Mouse (Mus musculus): Measurements from ENCODE around the gene Golga4.
A peak's percentile ranks its signal among the peaks of the same experiment; 100 is the strongest.

Golga4 gene

DNA sequence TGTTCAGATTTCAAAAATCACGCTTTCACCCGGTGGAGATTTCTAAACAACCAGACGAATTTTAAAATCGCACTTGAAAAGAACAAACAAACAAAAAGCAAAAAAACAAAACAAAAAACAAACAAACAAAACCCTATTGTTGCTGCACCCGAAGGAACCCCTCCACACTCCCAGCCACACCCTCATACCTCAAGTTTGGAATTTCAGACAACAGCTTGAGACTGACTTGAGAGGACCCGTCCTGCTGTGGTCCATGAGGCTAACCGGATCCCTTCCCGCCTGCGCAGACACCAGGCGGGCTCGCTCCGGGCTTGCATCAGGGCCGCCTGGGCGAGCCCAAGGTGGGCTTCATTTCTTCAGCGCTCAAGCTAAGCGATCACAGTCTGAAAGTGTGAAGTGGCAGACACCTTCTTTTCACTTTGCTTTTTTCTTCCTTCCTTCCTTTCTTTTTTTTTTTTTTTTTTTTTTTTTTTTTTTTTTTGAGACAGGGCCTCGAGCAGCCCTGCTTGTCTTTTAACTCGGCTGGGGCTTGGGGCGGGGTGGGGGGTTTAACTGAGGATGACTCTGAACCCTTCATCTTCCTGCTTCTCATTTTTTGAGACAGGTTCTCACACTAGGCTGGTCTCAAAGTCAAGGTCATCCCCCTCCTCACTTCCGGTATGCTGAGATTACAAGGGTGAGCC, 17.0 kb upstream of the Golga4 start:
- DNase-seq (ENCODE audit: low read depth, low spot score), result peak; percentile 38

DNA sequence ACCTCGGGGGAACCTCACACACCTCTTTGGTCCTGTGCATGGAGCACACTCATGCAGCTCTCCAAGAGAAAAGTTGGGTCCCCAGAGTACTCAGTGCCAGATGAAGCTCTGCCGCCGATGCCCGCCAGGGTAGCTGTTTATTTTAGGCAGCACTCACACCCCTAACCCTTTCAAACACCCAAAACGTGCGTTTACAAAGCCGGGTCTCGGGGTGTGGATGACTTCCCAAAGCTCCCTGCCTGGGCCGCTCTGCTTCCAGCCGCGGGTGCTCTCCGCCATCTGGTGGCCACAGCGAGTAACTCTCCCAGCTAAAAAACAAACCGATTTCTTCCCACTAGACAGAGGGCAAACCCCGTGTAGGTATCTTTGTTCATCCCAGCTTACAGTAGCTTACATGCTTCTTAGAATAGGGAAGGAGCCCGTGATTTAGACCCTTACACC, 16.5 kb upstream of the Golga4 start:
- peak; percentile 89 for DNase-seq (ENCODE audit: low read depth, low spot score)

DNA sequence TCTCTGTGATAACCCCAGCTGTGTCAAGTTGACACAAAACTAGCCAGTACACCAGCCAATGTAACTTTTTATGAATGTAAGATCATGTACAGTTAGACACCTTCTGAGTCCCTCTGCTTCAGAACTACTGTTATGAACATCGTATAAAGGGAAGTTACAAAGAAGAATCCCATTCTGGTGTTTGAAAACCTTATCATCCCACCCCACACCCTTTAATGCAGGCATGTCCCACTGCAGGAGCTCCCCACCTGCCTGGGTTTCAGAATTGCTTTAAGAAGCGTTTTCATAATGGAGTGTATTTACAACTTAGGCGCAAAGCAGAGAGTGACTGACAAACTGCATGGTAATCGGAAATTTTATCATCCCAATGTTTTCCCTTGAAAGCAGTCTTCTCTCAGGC, 14.9 kb upstream of the Golga4 start:
- DNase-seq (ENCODE audit: low read depth, low spot score), result no peak

DNA sequence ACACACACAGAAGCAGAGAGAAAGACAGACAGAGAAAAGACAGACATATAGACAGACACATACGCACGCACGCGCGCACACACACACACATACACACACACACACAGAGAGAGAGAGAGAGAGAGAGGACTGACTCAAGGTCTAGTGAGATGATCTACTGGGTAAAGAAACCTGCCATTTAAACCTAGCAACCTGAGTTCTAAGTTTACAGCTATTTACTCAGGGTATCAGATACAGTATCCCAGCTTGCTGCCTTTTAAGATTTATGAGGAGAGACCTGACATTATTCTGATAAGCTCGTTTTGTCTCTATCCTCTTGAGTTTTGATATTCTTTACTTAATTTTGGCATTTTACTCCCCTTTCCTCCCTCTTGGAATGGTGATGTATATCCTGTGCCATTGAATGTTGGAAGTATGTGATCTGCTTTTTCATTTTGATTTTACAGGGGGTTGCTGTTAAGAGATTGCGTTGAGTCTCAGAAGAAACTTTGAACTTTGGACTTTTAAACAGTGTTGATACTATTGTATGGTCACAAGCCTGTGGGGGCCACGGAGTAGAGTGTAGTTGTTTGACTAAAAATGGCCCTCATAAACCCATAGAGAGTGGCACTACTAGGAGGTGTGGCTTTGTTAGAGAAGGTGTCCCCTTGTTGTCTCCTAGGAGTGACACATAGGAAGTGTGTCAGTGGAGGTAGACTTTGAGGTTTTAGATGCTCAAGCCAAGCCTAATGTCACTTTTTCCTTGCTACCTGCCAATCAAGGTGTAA, 13.0 kb upstream of the Golga4 start:
- no peak for DNase-seq (ENCODE audit: low read depth, low spot score)

DNA sequence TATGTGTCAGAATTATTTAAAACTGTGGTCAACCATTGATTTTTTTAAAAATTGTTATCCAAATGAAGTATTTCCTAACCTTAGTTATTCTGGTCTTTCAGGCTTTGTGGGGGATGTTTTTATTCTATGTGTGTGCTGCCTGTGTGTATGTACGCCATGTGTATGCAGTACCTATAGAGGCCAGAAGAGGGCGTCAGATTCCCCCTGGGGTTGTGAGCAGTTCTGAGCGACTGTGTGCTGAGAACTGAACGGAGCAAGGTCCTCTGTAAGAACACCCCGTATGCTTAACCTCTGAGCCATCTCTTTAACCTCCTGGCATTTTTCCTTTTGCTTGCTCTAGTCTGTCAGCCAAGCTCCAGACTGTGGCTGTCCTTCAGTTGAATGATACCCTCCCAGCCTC, 12.0 kb upstream of the Golga4 start:
- peak; percentile 19 for DNase-seq (ENCODE audit: low read depth, low spot score)

DNA sequence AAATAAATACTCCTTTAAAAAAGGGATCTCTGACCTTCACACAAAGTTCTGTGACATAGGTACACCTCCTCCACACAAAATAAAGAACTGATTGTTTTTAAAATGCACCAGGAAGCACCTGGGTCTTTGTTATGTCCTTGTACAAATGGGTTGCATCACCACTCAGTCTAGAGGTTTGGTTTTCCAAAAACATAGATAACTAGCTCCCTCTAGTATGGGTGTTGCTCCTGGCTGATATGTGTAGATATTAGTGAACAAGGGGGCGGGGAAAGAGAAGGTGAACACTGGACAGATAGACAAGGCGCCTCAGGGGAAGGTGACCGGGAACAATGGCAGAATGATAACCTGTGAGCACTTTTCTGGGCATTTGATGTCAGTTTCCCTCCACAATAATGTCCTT, 10.1 kb upstream of the Golga4 start:
- no peak for DNase-seq (ENCODE audit: low read depth, low spot score)

DNA sequence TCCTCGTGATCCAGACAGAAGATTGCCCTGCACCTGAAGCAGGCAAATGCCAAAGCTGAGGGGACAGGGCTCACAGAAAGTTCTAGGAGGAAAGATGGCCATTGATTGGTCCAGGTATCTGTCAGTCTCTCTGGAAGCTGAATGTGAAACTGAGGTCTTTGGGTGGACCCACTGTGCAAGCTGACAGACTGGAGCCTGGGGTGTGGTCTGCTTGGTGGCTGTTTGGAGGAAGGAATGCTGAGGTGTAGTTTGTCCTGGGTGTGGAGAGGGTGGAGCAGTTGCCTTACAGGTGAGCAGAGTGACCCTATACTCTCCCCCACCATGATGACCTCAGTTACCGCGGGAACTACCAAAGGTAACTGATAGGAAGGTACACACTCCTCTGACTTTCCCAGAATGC, 9.1 kb upstream of the Golga4 start:
- no peak for DNase-seq (ENCODE audit: low read depth, low spot score)

DNA sequence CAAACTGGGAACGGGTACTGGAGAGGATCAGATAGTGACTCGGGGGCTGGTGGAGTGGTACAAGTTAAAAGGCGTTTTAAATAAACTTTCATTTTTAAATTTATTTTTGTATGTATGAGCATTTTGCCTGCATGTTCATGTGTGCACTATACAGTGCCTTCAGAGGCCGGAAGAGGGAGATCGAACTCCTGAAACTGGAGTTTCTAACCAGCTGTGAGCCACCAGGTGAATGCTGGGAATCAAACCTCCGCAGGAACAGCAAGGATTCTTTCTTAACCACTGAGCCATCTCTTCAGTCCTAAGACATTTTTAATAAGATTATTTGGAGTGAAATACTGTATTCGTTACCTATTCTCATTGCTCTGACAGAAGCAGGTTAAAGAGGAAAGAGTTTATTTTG, 8.0 kb upstream of the Golga4 start:
- DNase-seq (ENCODE audit: low read depth, low spot score), result no peak

DNA sequence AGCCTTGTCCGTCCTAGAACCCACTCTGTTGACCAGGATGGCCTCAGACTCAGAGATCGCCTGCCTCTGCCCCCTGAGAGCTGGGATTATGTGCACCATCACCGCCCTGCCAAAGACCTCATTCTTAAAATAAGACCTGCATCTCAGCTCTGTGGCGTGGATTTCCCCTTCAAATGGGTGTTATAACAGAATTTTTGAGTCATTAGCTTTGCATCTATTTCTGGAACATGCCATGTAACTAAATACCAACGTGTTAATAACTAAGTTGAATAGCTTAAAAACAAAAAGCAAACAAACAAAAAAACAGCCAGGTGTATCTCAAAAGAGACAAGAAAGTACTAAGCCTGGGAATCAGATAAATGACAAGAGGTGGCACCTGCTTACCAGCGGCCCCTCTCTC, 5.1 kb upstream of the Golga4 start:
- DNase-seq (ENCODE audit: low read depth, low spot score), result no peak

DNA sequence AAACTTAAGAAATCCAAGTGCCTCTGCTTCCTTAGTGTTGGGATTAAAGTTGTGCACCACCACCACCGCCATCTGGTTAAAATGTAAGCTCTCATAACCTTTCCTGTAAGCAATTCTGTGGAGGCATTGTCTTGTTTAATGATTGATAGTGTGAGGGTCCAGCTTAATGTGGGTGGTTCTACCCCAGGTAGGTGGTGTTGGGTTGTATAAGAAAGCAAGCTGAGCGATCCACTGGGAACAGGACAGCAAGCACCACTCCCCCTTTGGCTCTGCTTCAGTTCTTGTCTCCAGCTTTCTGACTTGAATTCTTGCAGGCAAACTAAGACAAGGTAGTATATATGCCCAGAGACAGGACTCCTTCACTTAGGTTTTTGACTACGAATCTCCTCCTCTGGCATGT, 1.4 kb upstream of the Golga4 start:
- DNase-seq (ENCODE audit: low read depth, low spot score), result no peak

DNA sequence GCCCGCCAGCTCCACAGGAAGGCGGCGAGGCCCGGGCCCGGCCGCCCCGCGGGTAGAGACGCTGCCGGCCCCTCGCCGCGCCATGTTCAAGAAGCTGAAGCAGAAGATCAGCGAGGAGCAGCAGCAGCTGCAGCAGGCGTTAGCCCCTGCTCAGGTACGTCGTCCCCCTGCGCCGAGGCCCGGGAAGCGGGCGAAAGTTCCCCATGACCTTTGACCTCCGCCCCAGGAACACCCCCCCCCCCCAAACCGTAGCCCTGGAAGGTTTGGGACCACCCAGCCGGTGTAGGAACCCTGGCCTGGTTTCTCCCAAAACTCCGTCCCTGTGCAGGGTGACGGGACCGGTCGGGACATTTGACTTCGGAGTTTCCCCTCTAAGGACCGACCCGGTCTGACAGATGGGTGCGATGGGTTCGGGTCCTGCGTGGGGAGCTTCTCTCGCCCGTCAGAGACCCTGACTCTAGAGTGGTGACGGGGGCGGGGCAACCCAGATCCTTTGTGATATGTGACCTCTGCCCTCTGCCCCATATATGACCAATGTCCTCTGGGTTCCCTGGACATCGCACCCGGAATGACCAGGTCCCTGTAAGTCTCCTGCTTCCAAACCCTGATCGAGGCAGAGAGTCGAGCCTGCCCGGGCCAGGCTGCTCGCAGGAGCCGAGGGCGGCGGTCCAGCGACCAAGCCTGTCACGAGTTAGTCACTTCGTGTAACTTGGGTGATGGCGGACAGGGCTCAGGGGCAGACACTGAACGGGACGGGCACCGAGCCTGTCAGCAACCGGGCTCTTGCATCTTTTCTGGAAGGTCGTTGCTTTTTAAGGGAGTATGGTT, 551 bp downstream of the Golga4 start:
- DNase-seq (ENCODE audit: low read depth, low spot score), result peak; percentile 39

DNA sequence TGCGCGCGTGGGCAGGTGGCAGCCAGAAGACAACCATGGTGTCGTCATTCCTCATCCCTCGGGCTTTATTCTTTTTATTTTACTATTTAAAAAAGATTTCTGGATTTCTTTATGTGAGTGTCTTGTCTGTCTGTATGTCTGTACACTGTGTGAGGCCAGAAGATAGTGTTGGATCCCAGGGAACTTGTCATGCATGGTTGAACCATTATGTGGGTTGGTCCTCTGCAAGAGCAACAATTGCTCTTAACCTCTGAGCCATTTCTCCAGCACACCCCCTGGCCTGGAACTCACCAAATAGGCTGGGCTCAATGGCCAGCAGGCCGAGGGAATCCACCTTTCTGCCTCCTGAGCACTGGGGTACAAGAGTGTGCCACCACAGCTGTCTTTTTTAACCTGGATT, 1.5 kb downstream of the Golga4 start:
- no peak for DNase-seq (ENCODE audit: low read depth, low spot score)

DNA sequence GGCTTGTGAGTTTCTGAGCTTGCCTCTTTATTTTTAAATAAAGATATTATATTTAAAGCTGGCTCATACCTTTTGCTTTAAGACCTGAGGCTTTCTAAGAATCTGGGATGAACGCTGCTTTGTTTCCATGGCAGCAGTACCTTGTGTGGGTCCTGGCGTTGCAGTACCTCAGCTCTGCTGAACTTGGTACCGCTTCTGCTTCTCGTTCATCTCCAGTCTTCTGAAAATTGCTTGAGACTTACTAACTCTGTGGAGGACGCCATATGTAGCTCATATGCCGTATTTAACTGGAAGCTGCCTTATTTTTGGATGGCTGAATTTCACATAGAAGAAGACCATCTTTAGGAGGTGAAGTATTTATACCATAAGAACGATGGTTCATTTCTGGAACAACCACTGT, 2.5 kb downstream of the Golga4 start:
- DNase-seq (ENCODE audit: low read depth, low spot score), result no peak

DNA sequence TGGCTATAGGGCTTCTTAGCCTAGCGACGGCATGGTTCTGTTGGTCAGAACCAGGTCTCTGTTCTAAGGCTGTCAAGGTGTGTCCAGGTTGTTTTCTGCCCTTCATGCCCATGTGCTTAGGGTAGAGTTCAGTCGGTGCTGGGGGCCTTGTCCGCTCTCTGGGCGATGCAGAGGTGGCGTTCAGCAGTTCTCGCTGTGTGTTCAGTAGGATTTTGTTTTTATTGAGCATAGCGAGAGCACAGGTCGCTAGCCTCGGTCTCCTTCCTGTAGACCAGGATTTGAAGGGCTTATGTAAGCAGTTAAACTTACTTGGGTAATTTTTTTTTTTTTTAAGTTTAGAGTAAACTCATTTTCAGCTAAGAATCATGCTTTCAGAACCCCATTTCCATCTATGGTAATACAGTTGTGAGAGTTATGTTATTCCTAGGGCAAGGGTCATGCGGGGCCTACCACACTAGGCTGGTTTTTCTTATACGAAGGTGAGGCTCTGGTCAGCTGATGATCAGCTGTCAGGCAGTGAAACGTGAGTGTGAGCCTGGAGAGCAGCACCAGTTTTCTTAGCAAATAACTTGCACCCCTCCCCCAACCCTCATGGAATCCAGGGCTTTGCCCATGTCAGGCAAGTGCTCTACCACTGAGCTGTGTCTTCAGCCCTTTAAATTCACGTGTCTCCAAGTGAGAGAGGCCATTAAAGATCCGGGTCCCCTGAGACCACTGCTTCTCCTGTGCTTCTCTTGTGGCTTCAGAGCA, 5.0 kb downstream of the Golga4 start:
- no peak for DNase-seq (ENCODE audit: low read depth, low spot score)

DNA sequence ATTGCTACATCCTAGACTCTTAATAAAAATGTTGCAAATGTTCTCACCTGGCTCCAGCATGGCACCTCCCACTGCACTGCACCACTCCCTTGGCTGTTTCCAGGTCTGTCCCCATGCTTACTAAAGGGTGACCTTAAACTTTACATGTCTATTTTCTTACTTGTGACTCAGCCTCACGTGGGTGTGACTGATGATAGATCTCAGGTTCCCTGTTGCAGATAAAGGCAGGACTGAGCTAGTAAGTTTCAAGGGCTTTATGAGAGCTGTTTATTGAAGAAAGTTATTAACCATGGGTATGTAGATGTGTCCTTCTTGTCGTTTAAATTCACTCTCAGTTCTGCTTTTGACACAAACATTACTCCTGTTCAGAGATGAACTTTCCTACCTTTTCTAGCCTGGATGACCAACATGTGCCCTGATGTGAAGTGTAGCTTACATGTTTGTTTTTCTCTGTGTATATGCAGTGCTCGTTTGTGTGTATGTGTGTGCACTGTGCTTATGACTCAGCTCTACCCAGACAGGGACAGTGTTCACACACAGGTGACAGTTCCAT, 6.7 kb downstream of the Golga4 start:
- peak; percentile 28 for DNase-seq (ENCODE audit: low read depth, low spot score)

DNA sequence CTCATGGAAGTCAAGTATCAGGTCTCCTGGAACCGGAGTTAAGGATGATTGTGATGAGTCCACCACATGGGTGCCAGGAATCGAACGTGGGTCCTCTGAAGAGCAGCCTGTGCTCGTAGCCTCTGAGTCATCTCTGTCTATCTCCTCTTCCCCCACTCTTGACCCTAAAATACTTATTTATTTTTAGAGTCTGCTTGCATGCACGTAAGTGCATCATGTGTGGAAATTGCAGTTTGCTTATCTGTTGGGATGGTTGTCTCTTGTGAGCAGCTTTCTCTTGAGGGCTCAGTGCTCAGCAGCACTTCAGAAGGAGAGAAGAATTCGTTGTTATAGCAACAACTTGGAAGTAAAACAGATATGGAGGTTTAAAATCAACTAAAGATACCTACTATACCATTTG, 9.4 kb downstream of the Golga4 start:
- DNase-seq (ENCODE audit: low read depth, low spot score), result no peak

DNA sequence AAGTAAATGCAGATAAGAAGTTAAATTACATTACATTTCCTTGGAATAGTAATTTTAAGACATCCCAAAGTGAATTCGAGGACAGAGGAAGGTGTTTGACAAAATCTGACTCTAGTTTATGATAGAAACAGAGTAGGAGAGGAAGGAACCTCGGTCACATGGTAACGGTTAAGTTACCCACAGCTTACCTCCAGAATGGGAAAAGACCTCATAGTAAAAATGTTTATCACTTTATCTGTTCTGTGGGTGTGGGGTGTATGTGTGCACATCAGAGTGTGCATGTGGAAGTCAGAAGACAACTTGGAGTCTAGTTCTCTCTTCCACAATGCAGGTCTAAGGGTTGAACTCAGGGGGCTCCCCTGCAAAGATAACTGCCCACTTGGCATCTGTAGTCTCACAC, 10.1 kb downstream of the Golga4 start:
- no peak for DNase-seq (ENCODE audit: low read depth, low spot score)

DNA sequence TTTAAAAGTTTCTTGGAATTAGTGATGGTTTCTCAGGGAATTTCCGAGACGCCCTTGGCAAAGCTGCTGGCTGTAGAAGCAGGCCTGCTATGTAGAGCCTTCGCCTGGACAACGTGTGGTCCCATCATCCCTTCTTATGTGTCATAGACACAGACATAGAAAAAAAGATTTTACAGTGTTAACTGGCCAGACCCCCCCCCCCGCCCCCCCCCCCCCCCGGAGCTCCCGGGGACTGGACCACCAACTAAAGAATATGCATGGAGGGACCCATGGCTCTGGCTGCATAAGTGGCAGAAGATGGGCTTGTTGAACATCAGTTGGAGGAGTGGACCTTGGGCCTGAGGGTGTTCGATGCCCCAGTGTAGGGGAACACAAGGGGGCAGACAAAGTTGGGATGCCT, 11.6 kb downstream of the Golga4 start:
- DNase-seq (ENCODE audit: low read depth, low spot score), result no peak

DNA sequence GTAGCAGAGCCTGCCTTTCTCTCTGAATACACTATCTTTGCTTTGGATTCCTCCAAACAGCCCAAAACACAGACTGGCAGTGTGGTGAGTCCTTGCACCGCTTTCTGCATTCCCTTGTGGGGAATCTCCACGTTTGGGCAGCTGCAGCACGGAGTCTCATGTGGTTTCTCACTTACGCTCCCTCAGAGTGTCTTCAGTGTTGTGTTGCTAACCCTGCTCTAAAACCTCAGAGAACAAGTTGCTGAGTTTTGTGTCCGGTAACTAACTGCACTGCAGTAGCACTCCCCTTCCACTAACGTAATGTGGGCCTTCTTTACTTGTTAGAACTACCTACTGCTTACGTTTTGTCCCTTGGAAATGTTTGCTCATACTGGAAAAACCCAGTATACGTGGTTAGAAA, 13.0 kb downstream of the Golga4 start:
- no peak for DNase-seq (ENCODE audit: low read depth, low spot score)

DNA sequence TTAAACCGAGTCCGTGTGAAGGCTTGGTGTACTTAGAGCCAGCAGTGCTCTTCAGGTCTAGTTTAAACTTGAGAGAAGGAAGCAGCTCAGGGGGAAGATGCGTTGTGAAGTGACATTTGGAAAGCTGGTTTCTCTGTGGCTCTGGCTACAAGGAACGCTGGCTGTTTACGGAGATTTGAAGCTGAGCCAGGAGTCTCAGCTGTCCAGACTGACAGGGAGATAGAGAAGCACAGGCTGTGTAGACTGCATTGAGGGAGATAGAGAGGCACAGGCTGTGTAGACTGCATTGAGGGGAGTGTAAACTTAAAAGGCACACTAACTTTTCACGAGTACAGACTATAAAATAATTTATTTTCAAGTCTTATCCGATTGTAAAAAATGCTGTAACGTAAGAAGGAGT, 13.9 kb downstream of the Golga4 start:
- DNase-seq (ENCODE audit: low read depth, low spot score), result no peak

DNA sequence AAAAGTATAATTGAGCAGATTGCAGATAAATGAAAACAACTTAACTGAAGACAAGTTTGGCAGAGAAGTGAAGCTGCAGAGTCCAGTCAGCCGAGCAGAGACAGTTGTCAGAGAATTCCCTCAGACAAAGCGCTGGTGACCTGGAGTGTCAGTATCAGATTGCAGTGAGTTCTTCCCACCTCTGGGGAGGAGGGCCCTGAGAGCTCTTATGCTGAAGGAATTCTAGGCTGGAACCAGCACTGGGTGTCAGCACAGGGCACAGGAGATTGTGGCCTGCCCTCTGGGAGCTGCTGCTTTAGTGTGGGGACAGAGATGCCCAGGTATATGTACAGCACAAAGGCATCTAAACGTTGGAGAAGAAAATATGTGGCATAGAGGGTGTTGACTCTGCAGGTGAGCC, 14.8 kb downstream of the Golga4 start:
- DNase-seq (ENCODE audit: low read depth, low spot score), result no peak

DNA sequence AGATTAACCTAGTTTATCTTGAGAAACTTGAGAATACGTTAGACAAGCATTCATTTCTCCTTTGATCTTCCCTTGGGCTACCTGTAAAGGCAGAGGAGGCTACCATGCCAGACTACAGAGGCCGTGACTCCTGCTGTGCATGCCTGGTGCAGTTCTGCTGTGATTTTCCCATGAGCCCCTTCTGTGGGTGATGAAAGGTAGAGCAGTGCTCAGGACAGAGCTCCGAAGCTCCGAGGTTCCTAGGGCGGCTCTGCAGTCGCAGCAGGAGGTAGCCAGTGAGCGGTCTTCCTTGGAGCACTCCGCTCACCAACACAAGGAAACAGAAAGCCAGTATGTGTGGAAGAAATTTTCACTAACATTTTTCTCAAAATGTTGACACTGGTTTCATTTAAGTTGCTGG, 15.6 kb downstream of the Golga4 start:
- DNase-seq (ENCODE audit: low read depth, low spot score), result no peak
